Mouse (Mus musculus) liver, embryonic 13.5 days (tissue): ENCODE results near the gene Pttg1. TPM values are rescaled to one million over a fixed set of nuclear protein-coding genes. Genes with fewer than 3 reads are reported as not detected.
A peak's percentile ranks its signal among the peaks of the same experiment; 100 is the strongest.

Source experiments
- ATAC-seq: fragments of 200-750 bp; cut with Nextera tagmentation; 2 replicates; pipeline ENCODE4 v1.8.0; 2017; ENCODE audit warnings: low read depth, mild to moderate bottlenecking, moderate number of reproducible peaks, moderate library complexity
- DNase-seq: peaks from one replicate; pipeline ENCODE4 v3.0.0; 2022
- H3K27ac ChIP-seq: fragments of 300-500 bp; sonication (generic); 2 replicates; pipeline ENCODE4 v1.5.1; 2015; ENCODE audit warnings: moderate library complexity, mild to moderate bottlenecking, inconsistent platforms
- H3K27me3 ChIP-seq: fragments of 300-500 bp; sonication (generic); 2 replicates; pipeline ENCODE4 v1.6.1; 2015; ENCODE audit warnings: mild to moderate bottlenecking, inconsistent platforms
- H3K36me3 ChIP-seq: fragments of 300-500 bp; sonication (generic); 2 replicates; pipeline ENCODE4 v1.6.1; 2015; ENCODE audit warnings: mild to moderate bottlenecking, inconsistent platforms
- H3K4me1 ChIP-seq: fragments of 300-500 bp; sonication (generic); replicated peaks from 2 replicates; pipeline ENCODE4 v1.6.1; 2015; ENCODE audit warnings: inconsistent platforms
- H3K4me2 ChIP-seq: fragments of 300-500 bp; sonication (generic); 2 replicates; pipeline ENCODE4 v1.6.1; 2015; ENCODE audit warnings: inconsistent platforms, mild to moderate bottlenecking, moderate library complexity
- H3K4me3 ChIP-seq: fragments of 300-500 bp; sonication (generic); replicated peaks from 2 replicates; pipeline ENCODE4 v1.5.1; 2015; ENCODE audit warnings: mild to moderate bottlenecking, inconsistent platforms
- H3K9ac ChIP-seq: fragments of 300-500 bp; sonication (generic); 2 replicates; pipeline ENCODE4 v1.6.1; 2015; ENCODE audit warnings: mild to moderate bottlenecking, inconsistent platforms
- H3K9me3 ChIP-seq: fragments of 300-500 bp; sonication (generic); replicated peaks from 2 replicates; pipeline ENCODE4 v1.6.1; 2016; ENCODE audit warnings: inconsistent platforms
- WGBS: fragments of 180-500 bp; shearing (Covaris S2); methylation state at CpG from one replicate; pipeline ENCODE4 v1.1.7; 2015; ENCODE audit not compliant: insufficient replicate concordance; 5-methylcytosine and 5-hydroxymethylcytosine counted together
- polyA plus RNA-seq: library from polyadenylated mRNA; unstranded; fragments of >200 nt; fragmentation: Nextera tagmentation; extraction: Ambion mirVana; gene quantifications from 2 replicates; pipeline ENCODE4 v1.2.1, GENCODE M21; 2015

Gene Pttg1
- polyA plus RNA-seq, 1 experiment from 2014 or later = 61.2 TPM

- ATAC-seq = no peak
- WGBS = 76% methylated on average over 14 of the region's 14 CpGs
- H3K36me3 ChIP-seq = no peaks in the 10 kb centered on the region
- no peak overlapping the region for H3K4me2 ChIP-seq
- no peaks in the 10 kb centered on the region for H3K9me3 ChIP-seq
- H3K27me3 ChIP-seq = peaks cover 19% of the 10 kb centered on the region
- no peak overlapping the region for H3K27ac ChIP-seq
- no peak overlapping the region for H3K4me3 ChIP-seq
- no peak for DNase-seq
- 0 out of 2 replicates have a peak, but pooled peaks cover 4% of the 10 kb centered on the region for H3K4me1 ChIP-seq
- no peak overlapping the region for H3K9ac ChIP-seq
Observed at GRCm38 (mm10) chr11:43387004-43387880, 38.8 kb downstream of the Pttg1 start.

- DNase-seq (no peak), ATAC-seq (no peak)
- Histone ChIP-seq H3K4me2 (peak overlapping the region; percentile 49), H3K4me1 (0 out of 2 replicates have a peak, but pooled peaks cover 4% of the 10 kb centered on the region), H3K27me3 (peaks cover 19% of the 10 kb centered on the region), H3K4me3 (0 out of 2 replicates have a peak overlapping the region, but pooled peaks have one; percentile 24), H3K9me3 (no peaks in the 10 kb centered on the region), H3K9ac (no peak overlapping the region), H3K36me3 (no peaks in the 10 kb centered on the region), H3K27ac (no peak overlapping the region)
- WGBS = 8% methylated on average over 8 of the region's 8 CpGs
Observed at GRCm38 (mm10) chr11:43385716-43386115, 40.3 kb downstream of the Pttg1 start.

- Histone ChIP-seq H3K4me3 (peak overlapping the region; percentile 24), H3K9me3 (no peaks in the 10 kb centered on the region), H3K27ac (peak overlapping the region; percentile 45; the same call in 1 of the 2 replicates), H3K4me1 (0 out of 2 replicates have a peak, but pooled peaks cover 4% of the 10 kb centered on the region), H3K36me3 (no peaks in the 10 kb centered on the region), H3K4me2 (peak overlapping the region; percentile 49), H3K9ac (peak overlapping the region; percentile 15; the same call in 1 of the 2 replicates), H3K27me3 (peaks cover 19% of the 10 kb centered on the region)
- peak; percentile 77 for ATAC-seq
- 2% methylated on average over 18 of the region's 18 CpGs for WGBS
- peak; percentile 3 for DNase-seq
Observed at GRCm38 (mm10) chr11:43385055-43385649, 40.9 kb downstream of the Pttg1 start.

DNA sequence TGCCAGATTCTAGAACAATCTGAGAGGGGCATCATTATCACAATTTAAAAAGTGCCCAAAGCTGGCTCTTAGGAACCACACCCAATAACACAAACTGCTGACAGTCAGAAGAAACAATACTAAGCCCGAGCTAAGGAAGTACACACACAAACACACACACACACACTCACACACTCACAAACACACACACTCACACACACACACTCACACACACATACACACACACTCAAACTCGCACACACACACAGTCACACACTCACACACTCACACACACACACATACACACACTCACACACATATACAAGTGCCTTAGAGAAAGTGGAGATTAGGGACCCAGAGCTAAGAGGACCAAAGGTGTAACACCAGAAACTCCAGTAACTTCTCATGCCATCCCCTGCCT is 42.5 kb downstream of the Pttg1 start:
- no peak overlapping the region for H3K4me2 ChIP-seq

DNA sequence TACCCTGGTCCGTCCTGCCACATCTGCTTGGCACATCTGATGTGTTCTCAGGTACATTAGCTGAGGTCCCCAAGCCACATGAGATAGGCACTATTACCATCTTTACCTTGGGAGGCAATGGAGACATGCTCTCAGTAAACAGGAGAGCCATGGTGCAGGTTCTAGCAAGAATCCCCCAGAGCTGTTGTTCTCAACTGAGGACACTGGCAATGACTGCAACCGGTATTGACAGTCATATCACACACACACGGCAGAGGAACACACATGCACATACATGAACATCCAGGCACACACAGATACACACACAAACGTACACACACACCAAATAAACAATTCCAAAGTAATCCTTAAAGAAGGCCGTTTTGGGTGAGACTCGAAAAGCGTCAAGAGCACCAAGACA is 45.1 kb downstream of the Pttg1 start:
- DNase-seq = no peak
- no peak for ATAC-seq

More for the DNA sequence above, 42.5 kb downstream of the Pttg1 start:
- H3K9me3 ChIP-seq = no peaks in the 10 kb centered on the region
- H3K27me3 ChIP-seq = peaks cover 19% of the 10 kb centered on the region
- H3K9ac ChIP-seq = no peak overlapping the region
- no peaks in the 10 kb centered on the region for H3K36me3 ChIP-seq
- no peak for DNase-seq
- H3K4me3 ChIP-seq = no peak overlapping the region
- WGBS = 63% methylated on average over 2 of the region's 2 CpGs
- 0 out of 2 replicates have a peak, but pooled peaks cover 4% of the 10 kb centered on the region for H3K4me1 ChIP-seq
- ATAC-seq = no peak
- H3K27ac ChIP-seq = no peak overlapping the region

DNA sequence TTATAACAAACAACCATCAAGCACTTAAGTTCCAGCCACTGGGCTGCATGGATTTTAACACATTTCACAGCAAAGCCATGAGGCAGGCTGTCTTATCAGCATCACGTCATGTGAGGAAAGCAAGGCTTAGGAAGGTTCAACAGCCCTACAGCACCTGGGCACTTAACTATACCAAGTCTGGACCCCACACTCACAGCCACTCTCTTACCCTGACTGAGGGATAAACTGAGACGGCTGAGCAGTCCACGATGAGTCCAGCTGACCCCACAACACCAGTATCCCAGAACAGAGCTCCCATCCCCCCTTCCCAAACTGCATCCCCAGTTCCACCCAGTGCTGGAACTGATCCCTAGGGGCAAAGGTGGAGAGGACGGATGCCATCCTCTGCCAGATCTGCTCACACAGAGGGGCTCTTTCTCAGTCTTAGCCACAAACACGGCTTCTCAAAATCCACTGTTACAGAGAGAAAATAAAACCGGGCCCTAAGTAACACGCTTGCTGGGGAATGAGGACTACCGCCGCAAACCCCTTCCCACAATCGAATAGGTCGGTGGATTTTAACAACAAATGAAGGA is 46.1 kb downstream of the Pttg1 start:
- Histone ChIP-seq H3K9ac (no peak overlapping the region), H3K4me2 (no peak overlapping the region), H3K4me3 (no peak overlapping the region), H3K9me3 (no peaks in the 10 kb centered on the region), H3K27me3 (peaks cover 2% of the 10 kb centered on the region), H3K36me3 (no peaks in the 10 kb centered on the region), H3K4me1 (0 out of 2 replicates have a peak, but pooled peaks cover 1% of the 10 kb centered on the region), H3K27ac (no peak overlapping the region)
- WGBS = 73% methylated on average over 11 of the region's 11 CpGs
- ATAC-seq = no peak
- DNase-seq = no peak

More for the DNA sequence above, 45.1 kb downstream of the Pttg1 start:
- Histone ChIP-seq H3K9me3 (no peaks in the 10 kb centered on the region), H3K27ac (no peak overlapping the region), H3K4me3 (no peak overlapping the region), H3K36me3 (no peaks in the 10 kb centered on the region), H3K4me2 (no peak overlapping the region), H3K9ac (no peak overlapping the region), H3K4me1 (0 out of 2 replicates have a peak, but pooled peaks cover 4% of the 10 kb centered on the region), H3K27me3 (peaks cover 11% of the 10 kb centered on the region)
- 69% methylated on average over 7 of the region's 7 CpGs for WGBS

GRCm38 (mm10) chr11:43379488-43379887 is 46.6 kb downstream of the Pttg1 start:
- Histone ChIP-seq H3K9me3 (no peaks in the 10 kb centered on the region), H3K4me1 (no peaks in the 10 kb centered on the region), H3K27ac (no peak overlapping the region), H3K36me3 (no peaks in the 10 kb centered on the region), H3K4me2 (no peak overlapping the region), H3K4me3 (no peak overlapping the region), H3K9ac (no peak overlapping the region), H3K27me3 (no peaks in the 10 kb centered on the region)
- no peak for DNase-seq
- WGBS = 69% methylated on average over 3 of the region's 3 CpGs
- ATAC-seq = no peak

DNA sequence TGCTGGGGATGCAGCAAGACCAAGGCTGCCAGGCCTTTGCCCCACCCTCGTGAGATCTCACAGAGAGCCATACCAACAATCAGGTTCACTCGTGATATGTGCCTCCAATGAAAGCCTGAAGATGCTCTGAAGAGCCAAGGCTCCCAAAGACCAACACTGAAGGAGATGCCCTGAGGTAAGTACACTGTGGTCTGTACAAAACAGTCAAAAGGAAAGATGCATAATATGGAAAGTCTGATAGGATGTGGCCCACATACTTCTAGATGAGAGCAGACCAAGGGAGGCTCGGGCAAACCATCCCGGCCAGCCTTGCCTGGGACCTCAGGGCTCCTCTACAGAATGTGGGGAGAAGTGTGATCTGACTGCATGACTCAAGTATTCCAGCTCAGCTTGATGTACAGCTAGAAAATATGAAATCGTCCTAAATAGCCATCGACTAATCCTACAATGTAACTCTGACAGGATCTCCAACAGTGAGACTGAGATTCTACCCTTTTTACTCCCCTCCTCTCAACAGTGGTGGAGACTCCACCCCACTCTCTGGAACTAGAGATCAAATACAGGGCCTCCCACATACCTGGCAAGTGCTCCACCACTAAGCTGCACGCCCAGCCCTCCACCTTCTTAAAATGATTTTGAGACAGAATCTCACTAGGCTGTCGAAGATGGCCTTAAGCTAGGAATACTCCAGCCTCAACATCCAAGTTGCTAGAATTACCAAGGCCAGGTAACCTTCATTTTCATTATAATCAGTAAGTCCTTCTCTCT is 48.8 kb downstream of the Pttg1 start:
- H3K4me3 ChIP-seq = no peak overlapping the region
- no peaks in the 10 kb centered on the region for H3K27me3 ChIP-seq
- no peak overlapping the region for H3K27ac ChIP-seq
- DNase-seq = no peak
- H3K4me1 ChIP-seq = no peaks in the 10 kb centered on the region
- no peaks in the 10 kb centered on the region for H3K36me3 ChIP-seq
- WGBS = 69% methylated on average over 8 of the region's 8 CpGs
- H3K9me3 ChIP-seq = no peaks in the 10 kb centered on the region
- no peak overlapping the region for H3K9ac ChIP-seq
- no peak for ATAC-seq
- no peak overlapping the region for H3K4me2 ChIP-seq

GRCm38 (mm10) chr11:43376598-43376997 is 49.5 kb downstream of the Pttg1 start:
- Histone ChIP-seq H3K27me3 (no peaks in the 10 kb centered on the region), H3K27ac (no peak overlapping the region), H3K4me2 (no peak overlapping the region), H3K4me3 (no peak overlapping the region), H3K4me1 (no peaks in the 10 kb centered on the region), H3K9me3 (no peaks in the 10 kb centered on the region), H3K9ac (no peak overlapping the region), H3K36me3 (no peaks in the 10 kb centered on the region)
- no peak for ATAC-seq
- 78% methylated on average over 1 of the region's 1 CpGs for WGBS
- no peak for DNase-seq

GRCm38 (mm10) chr11:43374956-43375355 is 51.1 kb downstream of the Pttg1 start:
- Histone ChIP-seq H3K9me3 (no peaks in the 10 kb centered on the region), H3K4me1 (no peaks in the 10 kb centered on the region), H3K27me3 (no peaks in the 10 kb centered on the region), H3K9ac (no peak overlapping the region), H3K27ac (no peak overlapping the region), H3K4me3 (no peak overlapping the region), H3K36me3 (no peaks in the 10 kb centered on the region), H3K4me2 (no peak overlapping the region)
- ATAC-seq (no peak), DNase-seq (no peak)
- WGBS = 63% methylated on average over 6 of the region's 6 CpGs

DNA sequence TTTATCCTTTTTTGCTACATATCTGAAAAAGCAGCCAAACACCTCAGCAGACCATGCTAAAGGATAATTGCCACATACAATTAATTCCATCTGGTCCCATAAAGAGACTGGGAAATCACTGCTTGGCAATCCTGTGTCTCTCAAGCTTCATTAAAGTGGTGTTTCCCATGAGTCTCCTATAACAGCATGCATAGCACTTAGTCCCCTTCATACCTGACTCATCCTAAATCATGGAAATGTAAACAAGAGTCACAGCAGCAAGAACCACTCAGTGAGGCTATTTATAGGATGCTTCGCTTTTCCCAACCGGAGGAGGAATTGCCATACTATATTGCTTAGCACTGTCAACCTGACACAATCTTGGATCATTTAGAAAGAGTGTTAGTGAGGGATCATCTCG is 52.7 kb downstream of the Pttg1 start:
- no peak overlapping the region for H3K4me3 ChIP-seq
- H3K27ac ChIP-seq = no peak overlapping the region
- WGBS = 63% methylated on average over 3 of the region's 3 CpGs
- no peaks in the 10 kb centered on the region for H3K9me3 ChIP-seq
- no peaks in the 10 kb centered on the region for H3K27me3 ChIP-seq
- no peaks in the 10 kb centered on the region for H3K4me1 ChIP-seq
- no peak overlapping the region for H3K9ac ChIP-seq
- ATAC-seq (no peak), DNase-seq (no peak)
- H3K36me3 ChIP-seq = no peaks in the 10 kb centered on the region
- H3K4me2 ChIP-seq = no peak overlapping the region
